Mouse (Mus musculus) neutrophil, adult 5-6 weeks (primary cell): ENCODE data around the gene Nckap5. TPM values are rescaled to one million over a fixed set of nuclear protein-coding genes. Genes with fewer than 3 reads are reported as not detected.

Source experiments
- ATAC-seq: fragments of 151-379, 151-347 bp; 2 replicates; pipeline ENCODE4 v1.8.0; 2017; ENCODE audit warnings: mild to moderate bottlenecking, moderate TSS enrichment; ENCODE audit not compliant: insufficient number of reproducible peaks, poor library complexity, low FRiP score, severe bottlenecking; ENCODE audit errors: extremely low read depth
- total RNA-seq: library from RNA; stranded (forward); fragments of 200-1000 nt; gene quantifications from 2 replicates; pipeline ENCODE4 v1.2.3, GENCODE M21; 2017

Gene Nckap5
- not detected in 2 replicates for total RNA-seq

DNA sequence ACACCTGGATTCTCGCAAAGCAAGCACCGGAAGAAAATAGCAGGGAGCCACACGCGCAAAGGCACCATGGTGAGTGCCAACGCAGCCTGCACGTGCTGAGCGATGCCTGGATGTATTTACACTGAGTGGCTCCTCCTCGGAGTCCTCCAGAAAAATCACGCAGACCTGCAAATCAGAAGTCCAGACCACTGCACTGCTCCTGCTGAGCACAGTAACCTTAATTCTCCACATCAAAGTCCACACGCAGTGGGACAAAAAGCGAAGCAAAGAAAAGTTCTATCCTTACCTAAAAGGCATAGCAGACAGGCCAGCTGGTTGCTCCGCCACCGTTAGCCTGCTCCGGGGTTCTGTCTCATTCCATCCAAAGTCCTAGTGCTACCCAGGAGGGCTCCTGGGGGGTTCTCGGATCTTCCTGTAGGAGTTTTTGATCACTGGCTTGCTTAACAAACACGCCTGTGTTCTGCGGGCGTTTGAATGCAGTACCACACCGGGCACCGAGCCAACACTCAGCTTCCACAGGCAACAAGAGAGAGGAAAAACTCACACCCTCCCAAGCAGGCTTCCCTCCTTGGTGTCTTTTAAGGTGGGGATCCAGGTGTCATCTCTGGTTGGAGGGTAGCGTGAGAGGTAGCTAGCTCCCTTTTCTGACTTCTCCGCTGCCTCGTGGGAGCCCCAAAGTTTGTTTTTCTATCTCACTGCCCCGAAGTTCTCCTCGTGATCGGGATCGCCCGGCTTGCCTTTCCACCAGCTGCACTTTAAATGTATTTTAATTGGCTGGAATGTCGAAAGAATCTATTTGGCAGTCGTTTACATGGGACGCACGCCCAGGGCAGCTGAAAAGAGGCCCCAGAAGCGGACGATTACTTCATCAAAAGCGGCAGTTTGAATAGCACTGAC, at the start of gene Nckap5:
Gene Nckap5 (minus strand): TSS at position 769 of the 897 bp plus-strand sequence.
- no peak for ATAC-seq

DNA sequence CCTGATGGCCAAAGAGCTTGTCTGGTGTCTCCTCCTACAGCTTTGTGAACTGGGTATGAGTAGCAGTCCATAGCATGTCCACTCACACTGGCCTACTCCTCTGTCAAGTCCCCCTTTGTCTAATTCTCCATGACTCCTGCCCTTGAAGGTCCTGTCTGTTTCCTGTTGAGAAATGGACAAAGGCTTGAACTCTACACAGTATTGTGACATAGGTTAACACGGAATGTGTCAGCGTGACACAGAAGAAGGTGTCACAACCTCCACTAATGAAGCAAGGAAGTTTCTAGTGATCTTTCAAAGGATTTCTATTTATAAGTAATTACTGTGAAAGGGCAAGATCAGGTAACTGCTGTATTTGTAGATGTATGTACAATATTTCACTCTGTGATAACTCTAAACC, 46.9 kb upstream of the Nckap5 start:
- ATAC-seq = no peak

DNA sequence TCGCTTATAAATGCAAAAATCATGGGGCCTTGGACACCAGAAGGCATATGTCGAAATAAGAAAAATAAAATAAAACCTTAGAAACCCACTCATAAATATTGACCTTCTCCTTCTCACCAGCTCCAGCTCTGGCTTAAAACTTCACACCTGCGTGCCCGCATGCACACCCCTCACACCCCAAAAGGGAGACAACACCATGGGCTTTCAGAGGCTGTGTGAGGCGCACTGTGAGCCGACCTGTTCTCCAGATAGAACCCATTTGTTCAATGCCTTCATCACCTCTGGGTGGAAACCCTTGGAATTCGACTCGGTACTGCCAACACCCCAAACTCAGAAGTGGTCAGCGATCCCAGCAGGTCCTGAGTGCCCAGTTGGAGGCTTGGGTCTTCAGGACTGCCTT, 37.8 kb upstream of the Nckap5 start:
- ATAC-seq = no peak

DNA sequence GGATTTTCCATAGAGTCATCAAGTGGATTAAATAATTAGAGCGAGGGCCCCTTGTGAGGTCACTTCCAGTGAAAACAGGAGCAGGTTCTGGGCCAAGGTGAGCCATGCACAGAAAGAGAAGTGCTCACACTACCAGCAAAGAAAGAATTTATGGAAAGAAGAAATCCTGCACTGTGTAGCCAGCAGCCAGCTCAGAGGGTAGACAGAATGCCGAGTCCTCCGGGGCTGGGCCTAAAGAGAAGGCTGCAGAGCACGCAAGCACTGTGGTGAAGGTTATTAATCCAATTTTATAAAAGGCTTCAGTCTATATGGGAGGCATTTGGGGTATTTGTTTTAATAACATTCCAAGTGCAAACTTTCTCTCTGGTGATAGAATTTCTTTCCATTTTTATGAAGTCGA, 37.3 kb upstream of the Nckap5 start:
- ATAC-seq = no peak

DNA sequence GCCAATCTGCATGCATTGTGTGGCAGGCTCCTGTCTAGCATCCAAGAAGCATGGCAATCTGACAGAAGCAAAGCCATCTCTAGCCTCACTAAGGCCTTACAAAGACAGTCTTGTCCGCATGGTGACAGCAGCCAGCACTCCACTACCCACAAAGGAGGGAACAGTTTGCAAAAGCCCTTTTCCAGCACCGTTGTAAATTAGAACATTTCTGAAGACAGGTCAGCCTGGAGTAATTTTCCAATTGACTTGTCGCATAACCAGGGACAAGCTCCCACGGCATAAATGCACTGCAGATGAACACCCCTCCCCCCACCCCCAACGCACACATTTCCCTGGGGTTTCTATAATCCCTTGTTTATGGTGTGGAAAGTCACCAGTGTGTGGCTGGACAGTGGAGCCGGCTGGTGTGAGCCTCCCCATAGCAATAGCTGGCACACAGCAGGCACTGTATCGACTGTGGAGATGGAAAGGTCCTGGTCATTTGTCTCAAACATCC, 35.0 kb upstream of the Nckap5 start:
- no peak for ATAC-seq

DNA sequence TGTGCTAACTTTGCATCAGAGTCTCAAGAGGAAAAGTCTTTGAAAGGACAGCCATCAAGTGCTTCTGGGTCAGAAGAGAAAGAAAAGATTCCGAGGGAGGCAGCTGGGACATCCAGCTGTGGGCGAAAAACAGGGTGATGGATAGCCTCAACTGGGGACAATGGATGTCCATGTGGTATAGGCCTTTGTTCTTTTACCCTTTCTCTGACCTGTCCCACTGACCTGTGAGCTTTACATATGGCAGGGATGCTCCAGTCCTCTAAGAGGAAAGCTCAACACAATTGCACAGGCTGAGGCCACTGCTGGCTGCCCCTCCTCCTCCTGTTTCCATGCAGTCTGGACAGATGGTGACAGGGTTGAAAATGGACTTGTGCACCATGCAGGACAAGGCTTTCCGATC, 31.2 kb upstream of the Nckap5 start:
- no peak for ATAC-seq

DNA sequence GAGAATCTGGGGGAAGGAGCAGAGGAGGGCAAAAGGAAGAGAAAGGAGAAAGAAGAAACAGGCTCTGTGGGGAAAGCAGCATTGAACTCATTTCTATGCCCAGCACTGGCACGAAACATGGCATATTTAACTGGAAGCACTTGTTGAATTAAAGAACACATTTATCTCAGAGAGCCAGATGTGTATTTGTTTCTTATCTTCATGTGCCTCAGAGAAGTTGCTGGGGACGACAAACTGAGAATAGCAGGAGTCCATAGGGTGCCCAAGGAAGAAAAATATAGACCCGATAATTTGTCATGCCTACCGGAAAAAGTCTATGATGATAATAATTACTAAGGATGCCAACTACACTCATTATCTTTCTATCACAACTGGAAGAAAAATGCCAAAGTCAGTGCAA, 29.9 kb upstream of the Nckap5 start:
- no peak for ATAC-seq

DNA sequence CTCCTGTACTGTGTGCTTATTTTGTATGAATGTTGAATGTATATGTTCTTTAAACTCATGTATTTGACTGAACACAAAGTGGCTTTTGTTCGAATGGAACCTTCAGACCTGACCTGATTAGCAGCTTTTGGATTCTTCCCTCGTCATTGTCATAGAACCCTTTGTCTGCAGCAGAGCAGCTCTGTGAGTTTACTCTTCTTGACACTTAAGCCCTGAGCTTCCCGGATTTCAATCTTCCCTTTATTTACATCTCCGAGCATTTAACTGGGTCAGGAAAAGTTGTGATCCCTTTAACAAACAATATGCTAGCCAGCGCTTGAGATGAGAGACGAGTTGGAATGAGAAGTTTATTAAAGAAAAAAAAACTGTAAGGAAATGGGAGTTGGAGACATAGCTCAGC, 18.9 kb upstream of the Nckap5 start:
- ATAC-seq = no peak

DNA sequence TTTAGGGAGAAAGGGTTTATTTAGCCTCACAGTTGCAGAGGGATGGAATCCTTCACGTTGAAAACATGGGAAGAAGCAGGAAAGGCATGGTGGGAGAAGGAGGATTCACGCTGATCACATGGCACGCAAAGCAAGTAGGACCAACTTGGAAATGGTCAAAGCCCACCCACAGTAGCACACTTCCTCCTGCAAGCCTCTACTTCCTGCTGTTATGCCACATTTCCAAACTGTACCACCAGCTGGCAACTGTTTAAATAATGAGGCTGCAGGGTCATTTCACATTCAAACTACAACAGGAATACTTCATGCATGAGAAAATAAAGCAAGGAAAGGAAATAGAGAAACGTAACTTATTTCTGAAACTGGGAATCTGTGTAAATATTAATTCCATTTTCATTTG, 15.7 kb upstream of the Nckap5 start:
- ATAC-seq = no peak

DNA sequence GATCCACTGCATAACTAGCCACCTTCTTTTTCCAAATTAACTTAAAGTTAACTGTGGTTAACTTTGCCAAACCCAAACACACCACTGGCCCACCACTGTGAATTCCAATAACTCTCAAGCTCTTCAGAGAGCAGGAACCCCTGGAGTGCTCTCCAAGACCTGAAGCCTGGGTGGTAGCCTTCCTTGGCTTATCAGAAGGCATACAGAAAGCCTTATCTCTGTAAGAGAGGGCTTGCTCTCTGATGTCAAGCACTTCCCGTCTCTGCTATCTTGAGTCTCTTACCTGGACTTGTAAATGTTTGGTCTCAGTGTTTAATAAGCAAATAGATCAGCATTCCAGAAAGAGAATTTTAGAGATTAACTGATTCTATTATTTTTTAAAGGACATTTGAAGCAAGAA, 2.3 kb upstream of the Nckap5 start:
- no peak for ATAC-seq

DNA sequence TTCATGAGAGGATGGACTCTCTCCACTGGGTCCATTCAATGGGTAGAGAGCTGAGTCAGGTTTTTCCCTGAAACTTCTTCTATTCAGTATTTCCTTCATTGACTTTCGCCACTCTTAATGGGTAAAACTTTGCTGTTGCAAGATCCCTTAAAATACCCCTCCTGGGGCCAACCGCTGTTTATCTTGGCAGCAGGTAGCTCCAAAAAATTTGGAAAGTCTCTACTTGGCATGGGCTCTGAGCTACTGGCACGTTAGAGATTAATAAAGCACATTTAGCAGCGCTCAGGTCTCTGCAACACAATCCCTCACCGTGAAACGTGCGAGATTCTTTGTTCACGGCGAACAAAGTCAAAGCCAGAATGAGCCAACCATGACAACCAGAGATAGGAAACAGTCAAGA, 1.6 kb downstream of the Nckap5 start:
- no peak for ATAC-seq

DNA sequence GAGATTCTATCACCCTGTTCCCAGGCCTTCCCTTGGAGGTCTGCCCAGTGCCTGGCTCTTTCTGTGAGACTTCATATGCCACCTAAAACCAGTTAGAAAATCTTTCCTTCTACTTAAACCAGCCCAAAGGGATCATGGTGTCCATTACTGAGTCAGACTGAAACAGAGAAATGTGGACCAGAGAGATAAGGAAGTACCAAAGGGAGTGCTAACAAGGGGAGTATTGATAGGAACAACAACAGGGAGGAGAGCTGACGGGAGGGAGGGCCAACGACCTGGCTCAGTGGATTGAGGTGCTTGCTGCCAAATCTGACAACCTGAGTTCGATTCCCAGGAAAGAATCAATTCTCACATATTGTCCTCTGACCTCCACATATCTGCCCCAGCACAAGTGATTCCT, 5.8 kb downstream of the Nckap5 start:
- no peak for ATAC-seq

DNA sequence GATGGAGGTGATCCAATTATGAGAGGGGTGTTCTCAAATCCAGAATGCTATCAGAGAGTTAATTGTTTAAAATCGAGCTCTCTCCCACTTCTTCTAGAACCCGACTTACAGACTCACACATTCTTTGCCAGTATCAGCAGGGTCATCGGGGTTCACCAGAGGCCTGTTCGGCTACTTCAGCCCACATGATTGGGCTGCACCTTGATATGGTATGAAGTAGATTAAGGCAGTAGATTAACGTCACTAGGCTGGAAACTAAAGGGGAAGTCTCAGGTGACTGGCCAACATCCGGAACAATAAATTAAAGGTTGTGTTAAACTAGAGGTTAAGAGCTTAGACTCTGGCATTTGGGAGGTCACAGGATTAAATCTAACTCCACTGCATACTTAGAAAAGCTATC, 8.4 kb downstream of the Nckap5 start:
- no peak for ATAC-seq

DNA sequence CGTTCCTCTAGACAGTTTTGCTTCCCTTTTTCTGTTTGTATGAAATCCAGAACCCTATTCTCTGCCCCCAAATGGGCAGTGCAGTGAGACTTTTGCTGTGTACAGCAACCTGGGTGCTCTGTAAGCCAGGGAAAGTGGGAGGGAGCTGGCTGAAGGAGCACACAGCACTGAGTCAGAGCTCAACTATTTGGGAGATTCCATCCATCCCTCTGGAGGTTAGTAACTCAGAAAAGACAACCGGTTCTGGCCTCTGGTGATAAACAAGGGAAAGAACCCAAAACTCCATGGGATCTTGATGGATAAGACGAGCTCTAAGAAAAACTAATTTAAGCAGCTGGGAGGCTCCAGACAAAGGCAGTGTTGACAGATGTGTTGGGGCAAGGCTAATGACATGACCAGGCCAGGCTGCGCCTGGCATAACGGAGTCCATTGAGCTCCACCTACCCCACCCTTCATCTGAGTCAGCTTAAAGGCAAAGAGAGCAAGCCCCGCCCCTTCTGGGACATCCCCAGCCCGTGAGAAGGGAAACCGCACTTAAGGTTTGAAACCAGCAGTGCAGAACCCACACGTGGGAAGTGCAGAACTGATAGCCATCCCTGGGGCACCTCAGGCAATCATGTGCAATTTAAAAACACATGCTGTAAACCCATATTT, 13.1 kb downstream of the Nckap5 start:
- ATAC-seq = peak; percentile 48; the same call in 1 of the 2 replicates

DNA sequence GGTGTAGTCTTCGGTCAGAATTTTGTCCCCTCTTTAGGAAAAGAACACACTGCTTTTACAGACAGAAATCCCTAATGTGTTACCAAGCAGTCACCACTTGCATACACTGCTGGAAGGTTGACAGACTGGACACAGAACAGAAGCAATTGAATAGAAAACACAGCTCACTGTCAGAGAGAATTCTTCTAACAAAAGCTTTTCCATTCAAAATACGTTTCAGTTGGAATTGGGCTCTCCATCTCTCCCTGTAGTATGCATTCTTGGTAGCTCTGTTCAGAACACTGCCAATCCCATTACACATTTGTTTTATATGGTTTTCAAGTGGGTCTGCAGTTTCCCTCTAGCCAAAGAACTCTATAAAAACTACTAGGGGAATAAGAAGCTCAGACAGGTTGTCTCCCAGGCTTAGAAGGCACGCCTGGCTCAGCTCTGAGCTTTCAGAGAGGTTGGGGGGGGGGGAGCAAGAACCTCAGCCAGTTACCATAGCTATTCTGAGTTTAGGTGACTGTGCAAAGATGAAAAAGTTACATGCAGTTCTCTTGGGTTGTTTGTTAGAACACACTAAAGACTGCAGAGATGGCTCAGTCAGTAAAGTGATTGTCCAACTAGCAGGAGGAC, 23.5 kb downstream of the Nckap5 start:
- ATAC-seq = no peak

DNA sequence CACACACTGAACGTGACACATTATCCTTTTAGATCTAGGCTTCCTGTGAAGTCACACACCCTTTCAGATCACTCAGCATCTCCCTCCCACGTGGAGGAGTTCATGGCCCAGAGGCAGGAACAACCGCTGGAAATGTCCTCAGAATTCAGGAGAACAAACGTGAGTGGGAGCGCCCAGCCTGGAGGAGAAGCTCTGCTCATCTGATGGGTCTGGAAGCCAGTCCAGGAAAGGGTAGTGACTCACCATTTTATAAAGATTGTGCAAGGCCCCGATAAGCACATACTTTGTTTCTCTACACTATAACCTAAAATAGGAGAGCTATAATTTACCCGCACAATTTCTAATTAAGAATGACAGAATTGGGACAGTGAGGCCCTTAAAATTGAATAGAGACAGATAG, 24.1 kb downstream of the Nckap5 start:
- ATAC-seq = no peak

DNA sequence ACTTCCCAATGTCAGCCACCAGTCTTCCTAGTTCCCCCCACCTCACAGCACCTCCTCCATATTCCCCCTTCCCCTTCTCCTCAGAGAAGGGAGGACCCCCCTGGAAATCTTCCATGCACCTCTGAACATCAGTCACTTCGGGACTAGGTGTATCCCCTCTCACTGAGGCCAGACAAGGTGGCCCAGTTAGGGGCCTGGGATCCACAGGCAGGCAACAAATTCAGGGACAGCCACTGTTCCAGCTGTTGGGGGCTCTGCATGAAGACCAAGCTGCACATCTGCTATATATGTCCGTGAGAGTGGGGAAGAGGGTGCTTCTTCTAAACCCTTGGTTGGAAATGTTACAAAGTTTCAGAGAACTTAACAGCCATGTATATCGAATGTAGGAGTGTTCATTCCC, 28.2 kb downstream of the Nckap5 start:
- ATAC-seq = no peak

DNA sequence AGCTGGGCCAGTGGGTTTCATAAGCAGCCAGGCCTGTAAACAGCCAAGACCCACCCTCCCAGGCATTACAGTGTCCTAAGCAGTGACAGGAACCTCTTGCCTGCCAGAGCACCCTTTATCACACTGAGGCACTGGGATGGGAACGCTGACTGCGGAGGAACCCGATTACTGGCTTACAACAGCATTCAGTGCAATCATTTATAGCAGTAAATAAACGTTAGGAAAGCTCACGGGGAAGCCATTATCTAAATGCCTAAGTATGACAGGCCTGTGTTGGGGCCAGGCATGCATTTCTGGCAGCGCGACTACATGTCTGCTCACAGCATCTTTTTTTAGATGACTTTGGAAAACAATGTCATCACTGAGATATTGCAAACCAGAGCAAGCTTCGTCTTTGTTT, 28.9 kb downstream of the Nckap5 start:
- no peak for ATAC-seq

DNA sequence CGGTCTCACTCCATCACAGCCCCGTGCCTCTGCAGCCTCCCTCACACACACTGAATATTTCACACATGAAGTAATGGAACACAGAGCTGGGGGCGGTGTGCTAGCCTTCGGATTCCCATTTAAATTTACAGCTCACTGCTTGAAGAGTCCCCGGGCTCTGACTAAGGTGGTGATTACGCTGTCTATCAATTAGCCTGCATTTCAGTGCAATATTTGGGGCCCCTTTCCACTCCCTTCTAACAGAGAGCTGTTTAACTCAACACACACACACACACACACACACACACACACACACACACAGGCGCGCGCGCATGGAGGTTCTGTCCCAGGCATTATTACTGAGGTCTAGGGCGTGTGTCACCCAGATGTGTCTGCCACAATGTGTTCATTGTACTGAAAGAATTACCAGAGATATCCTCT, 31.2 kb downstream of the Nckap5 start:
- ATAC-seq = no peak
